Mouse (Mus musculus) embryonic fibroblast, embryonic 13.5 days (primary cell): ENCODE results near the gene Rgs2.

ENCODE experiments used
- CTCF ChIP-seq: IDR thresholded peaks from 2 replicates; pipeline ENCODE4 v1.5.1; 2011; ENCODE audit warnings: mild to moderate bottlenecking, control low read depth, low read length, moderate library complexity, borderline replicate concordance; ENCODE audit not compliant: insufficient read depth
- POLR2A ChIP-seq: IDR thresholded peaks from 2 replicates; pipeline ENCODE4 v1.6.1; 2011; ENCODE audit warnings: low read depth, mild to moderate bottlenecking, control low read depth, low read length, moderate library complexity

GRCm38 (mm10) chr1:144002715-144003066, 1.3 kb downstream of the Rgs2 start:
- no peak for TF ChIP-seq CTCF
- TF ChIP-seq POLR2A: no peak
